Mouse (Mus musculus): ENCODE data around the gene Nhlh2. TPM values are rescaled to one million over a fixed set of nuclear protein-coding genes. Genes with fewer than 3 reads are reported as not detected.
A peak's percentile ranks its signal among the peaks of the same experiment; 100 is the strongest.

Gene Nhlh2
- polyA plus RNA-seq, 1 experiment from 2014 or later, result 173 TPM

GRCm38 (mm10) chr3:102020604-102021003 is 10.7 kb downstream of the Nhlh2 start:
- no peak for ATAC-seq (ENCODE audit: low FRiP score)
- Histone ChIP-seq H3K9me3 (ENCODE audit: control insufficient read depth, low read length) (no peaks in the 10 kb centered on the region), H3K4me3 (ENCODE audit: low read depth, low read length) (no peak overlapping the region), H3K36me3 (ENCODE audit: control insufficient read depth, insufficient read depth, low read length) (no peaks in the 10 kb centered on the region), H3K27ac (ENCODE audit: low read depth, low read length) (no peak overlapping the region), H3K4me1 (replicated peaks; ENCODE audit: control insufficient read depth, insufficient read depth, low read length) (no peaks in the 10 kb centered on the region), H3K4me2 (replicated peaks; ENCODE audit: low read depth, low read length) (no peak overlapping the region), H3K27me3 (ENCODE audit: control insufficient read depth, insufficient read depth, low read length) (peaks cover 3% of the 10 kb centered on the region; the same call in 1 of the 2 replicates), H3K9ac (ENCODE audit: low read depth, low read length) (no peak overlapping the region)
- no peak for DNase-seq (ENCODE audit: low spot score)
- 41% methylated on average over 1 of the region's 1 CpGs for WGBS

DNA sequence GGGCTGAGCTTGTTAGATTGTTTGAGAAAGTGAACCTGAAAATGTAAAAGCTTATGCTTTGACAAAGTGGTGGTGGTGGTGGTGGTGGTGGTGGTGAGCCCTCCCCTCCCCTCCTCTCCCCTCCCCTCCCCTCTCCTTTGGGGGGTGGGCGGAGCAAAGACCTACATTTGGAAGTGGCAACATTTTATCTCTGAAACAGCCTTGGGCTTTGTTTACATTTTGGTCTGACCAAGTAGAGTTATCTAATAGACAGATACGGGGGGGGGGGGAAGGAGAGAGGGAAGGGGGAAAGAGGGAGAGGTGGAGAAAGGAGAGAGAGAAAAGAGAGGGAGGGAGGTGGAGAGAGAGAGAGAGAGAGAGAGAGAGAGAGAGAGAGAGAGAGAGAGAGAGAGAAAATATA is 12.8 kb downstream of the Nhlh2 start:
- no peak overlapping the region for H3K4me3 ChIP-seq (ENCODE audit: low read depth, low read length)
- 26% methylated on average over 2 of the region's 2 CpGs for WGBS
- H3K36me3 ChIP-seq (ENCODE audit: control insufficient read depth, insufficient read depth, low read length), result no peaks in the 10 kb centered on the region
- H3K27me3 ChIP-seq (ENCODE audit: control insufficient read depth, insufficient read depth, low read length), result no peaks in the 10 kb centered on the region
- H3K9ac ChIP-seq (ENCODE audit: low read depth, low read length), result no peak overlapping the region
- peak overlapping the region; percentile 44 for H3K4me2 ChIP-seq (replicated peaks; ENCODE audit: low read depth, low read length)
- no peaks in the 10 kb centered on the region for H3K9me3 ChIP-seq (ENCODE audit: control insufficient read depth, low read length)
- no peak for DNase-seq (ENCODE audit: low spot score)
- ATAC-seq (ENCODE audit: low FRiP score), result no peak
- H3K27ac ChIP-seq (ENCODE audit: low read depth, low read length), result peak overlapping the region; percentile 85
- H3K4me1 ChIP-seq (replicated peaks; ENCODE audit: control insufficient read depth, insufficient read depth, low read length), result no peaks in the 10 kb centered on the region; the same call in 1 of the 2 replicates

- H3K9ac ChIP-seq (ENCODE audit: low read depth, low read length), result 0 out of 2 replicates have a peak overlapping the region, but pooled peaks have one; percentile 15
- whole genome bisulfite sequencing, result under 1% methylated on average over 30 of the region's 31 CpGs
- peak overlapping the region; percentile 44 for H3K4me2 ChIP-seq (replicated peaks; ENCODE audit: low read depth, low read length)
- ATAC-seq (ENCODE audit: low FRiP score) (peak; percentile 81), DNase-seq (ENCODE audit: low spot score) (peak; percentile 85)
- H3K27me3 ChIP-seq (ENCODE audit: control insufficient read depth, insufficient read depth, low read length), result no peaks in the 10 kb centered on the region
- H3K27ac ChIP-seq (ENCODE audit: low read depth, low read length), result peak overlapping the region; percentile 85
- no peaks in the 10 kb centered on the region for H3K36me3 ChIP-seq (ENCODE audit: control insufficient read depth, insufficient read depth, low read length)
- H3K4me1 ChIP-seq (replicated peaks; ENCODE audit: control insufficient read depth, insufficient read depth, low read length), result no peaks in the 10 kb centered on the region; the same call in 1 of the 2 replicates
- H3K4me3 ChIP-seq (ENCODE audit: low read depth, low read length), result peak overlapping the region; percentile 19
- no peaks in the 10 kb centered on the region for H3K9me3 ChIP-seq (ENCODE audit: control insufficient read depth, low read length)
Observed at GRCm38 (mm10) chr3:102023337-102023736, 13.5 kb downstream of the Nhlh2 start.

- Histone ChIP-seq H3K27ac (ENCODE audit: low read depth, low read length) (peak overlapping the region; percentile 85), H3K36me3 (ENCODE audit: control insufficient read depth, insufficient read depth, low read length) (no peaks in the 10 kb centered on the region), H3K4me3 (ENCODE audit: low read depth, low read length) (peak overlapping the region; percentile 19), H3K27me3 (ENCODE audit: control insufficient read depth, insufficient read depth, low read length) (no peaks in the 10 kb centered on the region), H3K9me3 (ENCODE audit: control insufficient read depth, low read length) (no peaks in the 10 kb centered on the region), H3K9ac (ENCODE audit: low read depth, low read length) (no peak overlapping the region), H3K4me1 (replicated peaks; ENCODE audit: control insufficient read depth, insufficient read depth, low read length) (no peaks in the 10 kb centered on the region; the same call in 1 of the 2 replicates), H3K4me2 (replicated peaks; ENCODE audit: low read depth, low read length) (peak overlapping the region; percentile 44)
- WGBS, result 2% methylated on average over 5 of the region's 5 CpGs
- peak; percentile 53 for ATAC-seq (ENCODE audit: low FRiP score)
- DNase-seq (ENCODE audit: low spot score), result peak; percentile 55
Observed at GRCm38 (mm10) chr3:102023829-102024228, 14.0 kb downstream of the Nhlh2 start.

- Histone ChIP-seq H3K4me2 (replicated peaks; ENCODE audit: low read depth, low read length) (no peak overlapping the region), H3K4me3 (ENCODE audit: low read depth, low read length) (no peak overlapping the region), H3K27ac (ENCODE audit: low read depth, low read length) (peak overlapping the region; percentile 85), H3K9ac (ENCODE audit: low read depth, low read length) (0 out of 2 replicates have a peak overlapping the region, but pooled peaks have one; percentile 8), H3K27me3 (ENCODE audit: control insufficient read depth, insufficient read depth, low read length) (no peaks in the 10 kb centered on the region), H3K9me3 (ENCODE audit: control insufficient read depth, low read length) (no peaks in the 10 kb centered on the region), H3K36me3 (ENCODE audit: control insufficient read depth, insufficient read depth, low read length) (no peaks in the 10 kb centered on the region), H3K4me1 (replicated peaks; ENCODE audit: control insufficient read depth, insufficient read depth, low read length) (no peaks in the 10 kb centered on the region; the same call in 1 of the 2 replicates)
- peak; percentile 63 for DNase-seq (ENCODE audit: low spot score)
- peak; percentile 71 for ATAC-seq (ENCODE audit: low FRiP score)
- WGBS, result 42% methylated on average over 9 of the region's 9 CpGs
Observed at GRCm38 (mm10) chr3:102024981-102025451, 15.1 kb downstream of the Nhlh2 start.

- no peak overlapping the region for H3K4me2 ChIP-seq (replicated peaks; ENCODE audit: low read depth, low read length)
- H3K4me3 ChIP-seq (ENCODE audit: low read depth, low read length), result no peak overlapping the region
- H3K4me1 ChIP-seq (replicated peaks; ENCODE audit: control insufficient read depth, insufficient read depth, low read length), result no peaks in the 10 kb centered on the region; the same call in 1 of the 2 replicates
- peak overlapping the region; percentile 85 for H3K27ac ChIP-seq (ENCODE audit: low read depth, low read length)
- no peaks in the 10 kb centered on the region for H3K36me3 ChIP-seq (ENCODE audit: control insufficient read depth, insufficient read depth, low read length)
- WGBS, result 62% methylated on average over 5 of the region's 5 CpGs
- ATAC-seq (ENCODE audit: low FRiP score) (no peak), DNase-seq (ENCODE audit: low spot score) (peak; percentile 19)
- no peak overlapping the region for H3K9ac ChIP-seq (ENCODE audit: low read depth, low read length)
- no peaks in the 10 kb centered on the region for H3K9me3 ChIP-seq (ENCODE audit: control insufficient read depth, low read length)
- no peaks in the 10 kb centered on the region for H3K27me3 ChIP-seq (ENCODE audit: control insufficient read depth, insufficient read depth, low read length)
Observed at GRCm38 (mm10) chr3:102025659-102026058, 15.8 kb downstream of the Nhlh2 start.

- WGBS, result 65% methylated on average over 5 of the region's 6 CpGs
- ATAC-seq (ENCODE audit: low FRiP score), result no peak
Observed at GRCm38 (mm10) chr3:102027880-102028279, 18.0 kb downstream of the Nhlh2 start.

GRCm38 (mm10) chr3:102037806-102038205 is 27.9 kb downstream of the Nhlh2 start:
- no peak overlapping the region for H3K4me2 ChIP-seq (replicated peaks; ENCODE audit: low read depth, low read length)
- no peaks in the 10 kb centered on the region for H3K27me3 ChIP-seq (ENCODE audit: control insufficient read depth, insufficient read depth, low read length)
- no peaks in the 10 kb centered on the region for H3K9me3 ChIP-seq (ENCODE audit: control insufficient read depth, low read length)
- no peak for ATAC-seq (ENCODE audit: low FRiP score)
- no peaks in the 10 kb centered on the region for H3K36me3 ChIP-seq (ENCODE audit: control insufficient read depth, insufficient read depth, low read length)
- 82% methylated on average over 5 of the region's 5 CpGs for WGBS
- no peak overlapping the region for H3K27ac ChIP-seq (ENCODE audit: low read depth, low read length)
- no peak for DNase-seq (ENCODE audit: low spot score)
- no peak overlapping the region for H3K9ac ChIP-seq (ENCODE audit: low read depth, low read length)
- H3K4me3 ChIP-seq (ENCODE audit: low read depth, low read length), result no peak overlapping the region
- H3K4me1 ChIP-seq (replicated peaks; ENCODE audit: control insufficient read depth, insufficient read depth, low read length), result no peaks in the 10 kb centered on the region

More at GRCm38 (mm10) chr3:102027880-102028279, 18.0 kb downstream of the Nhlh2 start:
- H3K9me3 ChIP-seq (ENCODE audit: control insufficient read depth, low read length), result no peaks in the 10 kb centered on the region
- no peak overlapping the region for H3K27ac ChIP-seq (ENCODE audit: low read depth, low read length)
- no peak overlapping the region for H3K4me3 ChIP-seq (ENCODE audit: low read depth, low read length)
- no peaks in the 10 kb centered on the region for H3K27me3 ChIP-seq (ENCODE audit: control insufficient read depth, insufficient read depth, low read length)
- no peak overlapping the region for H3K4me2 ChIP-seq (replicated peaks; ENCODE audit: low read depth, low read length)
- H3K36me3 ChIP-seq (ENCODE audit: control insufficient read depth, insufficient read depth, low read length), result no peaks in the 10 kb centered on the region
- H3K9ac ChIP-seq (ENCODE audit: low read depth, low read length), result no peak overlapping the region
- no peaks in the 10 kb centered on the region; the same call in 1 of the 2 replicates for H3K4me1 ChIP-seq (replicated peaks; ENCODE audit: control insufficient read depth, insufficient read depth, low read length)
- DNase-seq (ENCODE audit: low spot score), result peak; percentile 52

- no peak for ATAC-seq (ENCODE audit: low FRiP score)
- Histone ChIP-seq H3K9ac (ENCODE audit: low read depth, low read length) (no peak overlapping the region), H3K4me1 (replicated peaks; ENCODE audit: control insufficient read depth, insufficient read depth, low read length) (no peaks in the 10 kb centered on the region), H3K36me3 (ENCODE audit: control insufficient read depth, insufficient read depth, low read length) (no peaks in the 10 kb centered on the region), H3K27ac (ENCODE audit: low read depth, low read length) (no peak overlapping the region), H3K4me3 (ENCODE audit: low read depth, low read length) (no peak overlapping the region), H3K9me3 (ENCODE audit: control insufficient read depth, low read length) (no peaks in the 10 kb centered on the region), H3K27me3 (ENCODE audit: control insufficient read depth, insufficient read depth, low read length) (no peaks in the 10 kb centered on the region), H3K4me2 (replicated peaks; ENCODE audit: low read depth, low read length) (no peak overlapping the region)
- no peak for DNase-seq (ENCODE audit: low spot score)
- WGBS, result 77% methylated on average over 6 of the region's 6 CpGs
Observed at GRCm38 (mm10) chr3:102038608-102039007, 28.7 kb downstream of the Nhlh2 start.
